Mouse (Mus musculus) G1E (cell line): ENCODE measurements around the gene Diaph3. TPM values are rescaled to one million over a fixed set of nuclear protein-coding genes. Genes with fewer than 3 reads are reported as not detected.

ENCODE experiments used
- ATAC-seq: 2 replicates; pipeline ENCODE4 v1.8.0; 2016; ENCODE audit warnings: mild to moderate bottlenecking; ENCODE audit not compliant: insufficient number of reproducible peaks, poor library complexity, low FRiP score, severe bottlenecking; ENCODE audit errors: extremely low read depth
- DNase-seq: peaks from one replicate; pipeline ENCODE4 v3.0.0; 2012; ENCODE audit warnings: low spot score
- H3K27me3 ChIP-seq: 2 replicates; pipeline ENCODE4 v1.6.1; 2012; ENCODE audit warnings: mild to moderate bottlenecking, low read length, inconsistent platforms; ENCODE audit not compliant: insufficient read depth
- H3K36me3 ChIP-seq: replicated peaks from 2 replicates; pipeline ENCODE3; 2012; ENCODE audit warnings: mild to moderate bottlenecking, inconsistent platforms
- H3K4me1 ChIP-seq: 2 replicates; pipeline ENCODE4 v1.6.1; 2012; ENCODE audit warnings: low read depth, low read length, inconsistent platforms, mixed read lengths; ENCODE audit not compliant: insufficient read depth
- H3K4me3 ChIP-seq: 2 replicates; pipeline ENCODE4 v1.5.1; 2012; ENCODE audit warnings: low read depth, mild to moderate bottlenecking, inconsistent platforms, low read length, moderate library complexity, mixed read lengths
- H3K9me3 ChIP-seq: replicated peaks from 2 replicates; pipeline ENCODE4 v1.6.1; 2012; ENCODE audit warnings: inconsistent platforms
- CTCF ChIP-seq: IDR thresholded peaks from 2 replicates; pipeline ENCODE4 v1.5.1; 2012; ENCODE audit warnings: low read depth, low read length, inconsistent platforms, mixed read lengths
- GATA1 ChIP-seq: IDR thresholded peaks from 2 replicates; pipeline ENCODE4 v1.6.1; 2012; ENCODE audit warnings: borderline replicate concordance, low read length, inconsistent platforms, mixed read lengths
- GATA2 ChIP-seq: IDR thresholded peaks from 2 replicates; pipeline ENCODE4 v1.6.1; 2012; ENCODE audit warnings: low read depth, low read length, inconsistent platforms, borderline replicate concordance
- POLR2AphosphoS5 ChIP-seq: IDR thresholded peaks from 2 replicates; pipeline ENCODE4 v1.6.1; 2012; ENCODE audit warnings: low read depth, low read length, inconsistent platforms; ENCODE audit not compliant: insufficient replicate concordance
- TAL1 ChIP-seq: conservative IDR thresholded peaks from 2 replicates; pipeline ENCODE4 v1.6.1; 2012; ENCODE audit warnings: low read depth, low read length, inconsistent platforms, mixed read lengths
- polyA plus RNA-seq: library from polyadenylated mRNA; stranded (reverse); fragments of >175 nt; gene quantifications from 2 replicates; pipeline ENCODE4 v1.2.3, GENCODE M21; 2012
- total RNA-seq, 2 experiments: library from RNA; stranded (forward) in 1 of 2; stranded (reverse) in 1 of 2; fragments of 200-1000 nt in 1 of 2; fragments of >200 nt in 1 of 2; fragmentation: Nextera tagmentation in 1 of 2; gene quantifications; 2 replicates each; pipeline ENCODE4 v1.2.3; 2014 to 2017

The Diaph3 gene
- total and polyA plus RNA-seq, 3 experiments, result 70.5 to 213 (median 152) TPM

GRCm38 (mm10) chr14:87123091-87123490 lies 17.9 kb downstream of the Diaph3 start:
- H3K9me3 ChIP-seq, result no peaks in the 10 kb centered on the region
- ATAC-seq, result no peak
- H3K4me3 ChIP-seq, result no peak overlapping the region
- no peak for DNase-seq
- H3K4me1 ChIP-seq, result peaks cover 2% of the 10 kb centered on the region
- TF ChIP-seq GATA1 (no peak), CTCF (no peak), GATA2 (no peak), POLR2AphosphoS5 (no peak), TAL1 (no peak)
- H3K36me3 ChIP-seq, result peaks cover 39% of the 10 kb centered on the region
- no peaks in the 10 kb centered on the region for H3K27me3 ChIP-seq

GRCm38 (mm10) chr14:87121868-87122267 lies 19.2 kb downstream of the Diaph3 start:
- Histone ChIP-seq H3K9me3 (no peaks in the 10 kb centered on the region), H3K4me3 (no peak overlapping the region), H3K27me3 (no peaks in the 10 kb centered on the region), H3K4me1 (peaks cover 2% of the 10 kb centered on the region), H3K36me3 (peaks cover 31% of the 10 kb centered on the region)
- ATAC-seq (no peak), DNase-seq (no peak)
- TF ChIP-seq POLR2AphosphoS5, result no peak
- no peak for TF ChIP-seq TAL1
- TF ChIP-seq CTCF, result no peak
- TF ChIP-seq GATA2, result no peak

- peaks cover 65% of the 10 kb centered on the region for H3K36me3 ChIP-seq
- DNase-seq, result no peak
- no peak for TF ChIP-seq GATA1
- no peak for TF ChIP-seq CTCF
- TF ChIP-seq POLR2AphosphoS5, result no peak
- TF ChIP-seq TAL1, result no peak
- TF ChIP-seq GATA2, result no peak
- no peaks in the 10 kb centered on the region; the same call in 1 of the 2 replicates for H3K4me1 ChIP-seq
- H3K9me3 ChIP-seq, result no peaks in the 10 kb centered on the region
- no peak for ATAC-seq
- H3K4me3 ChIP-seq, result no peak overlapping the region
- no peaks in the 10 kb centered on the region for H3K27me3 ChIP-seq
Measured at GRCm38 (mm10) chr14:87110634-87111033, 30.4 kb downstream of the Diaph3 start.

- DNase-seq (no peak), ATAC-seq (no peak)
- Histone ChIP-seq H3K4me3 (no peak overlapping the region), H3K4me1 (no peaks in the 10 kb centered on the region), H3K9me3 (no peaks in the 10 kb centered on the region), H3K36me3 (peaks cover 26% of the 10 kb centered on the region), H3K27me3 (no peaks in the 10 kb centered on the region)
- TF ChIP-seq GATA2, result no peak
- TF ChIP-seq GATA1, result no peak
- TF ChIP-seq CTCF, result no peak
- no peak for TF ChIP-seq POLR2AphosphoS5
- TF ChIP-seq TAL1, result no peak
Measured at GRCm38 (mm10) chr14:87099380-87100088, 41.5 kb downstream of the Diaph3 start.

- ATAC-seq (no peak), DNase-seq (no peak)
- H3K4me3 ChIP-seq, result no peak overlapping the region
- peaks cover 33% of the 10 kb centered on the region for H3K36me3 ChIP-seq
- H3K4me1 ChIP-seq, result no peaks in the 10 kb centered on the region
- TF ChIP-seq GATA1, result no peak
- TF ChIP-seq CTCF, result no peak
- H3K27me3 ChIP-seq, result no peaks in the 10 kb centered on the region
- H3K9me3 ChIP-seq, result no peaks in the 10 kb centered on the region
Measured at GRCm38 (mm10) chr14:87098093-87098492, 42.9 kb downstream of the Diaph3 start.

GRCm38 (mm10) chr14:87091522-87091921 lies 49.5 kb downstream of the Diaph3 start:
- no peak for TF ChIP-seq CTCF
- TF ChIP-seq GATA2, result no peak
- TF ChIP-seq GATA1, result no peak
- no peak for TF ChIP-seq POLR2AphosphoS5
- TF ChIP-seq TAL1, result no peak
- Histone ChIP-seq H3K4me1 (no peaks in the 10 kb centered on the region), H3K27me3 (no peaks in the 10 kb centered on the region), H3K4me3 (no peak overlapping the region), H3K36me3 (peaks cover 64% of the 10 kb centered on the region), H3K9me3 (peaks cover 9% of the 10 kb centered on the region)
- DNase-seq, result no peak
- no peak for ATAC-seq
